Mouse (Mus musculus) adrenal gland, postnatal 14 days (tissue): ENCODE data around the gene Agap1. TPM values are rescaled to one million over a fixed set of nuclear protein-coding genes. Genes with fewer than 3 reads are reported as not detected.

ENCODE experiments used
- DNase-seq: peaks from one replicate; pipeline ENCODE4 v3.0.0; 2021; ENCODE audit warnings: mixed read lengths
- total RNA-seq: library from RNA; stranded (reverse); gene quantifications from 2 replicates; pipeline ENCODE4 v1.2.3, GENCODE M21; 2021

Gene Agap1
- total RNA-seq, 1 experiment from 2014 or later: 56.2 TPM

GRCm38 (mm10) chr1:89667387-89667786 lies 212.8 kb downstream of the Agap1 start:
- no peak for DNase-seq

GRCm38 (mm10) chr1:89668635-89669034 lies 214.0 kb downstream of the Agap1 start:
- no peak for DNase-seq

GRCm38 (mm10) chr1:89671110-89671787 lies 216.6 kb downstream of the Agap1 start:
- DNase-seq: no peak

- no peak for DNase-seq
Measured at GRCm38 (mm10) chr1:89673071-89673470, 218.5 kb downstream of the Agap1 start.

GRCm38 (mm10) chr1:89673686-89674085 lies 219.1 kb downstream of the Agap1 start:
- DNase-seq: no peak

GRCm38 (mm10) chr1:89674681-89675080 lies 220.1 kb downstream of the Agap1 start:
- no peak for DNase-seq

GRCm38 (mm10) chr1:89676411-89676810 lies 221.8 kb downstream of the Agap1 start:
- DNase-seq: peak; percentile 61

- no peak for DNase-seq
Measured at GRCm38 (mm10) chr1:89680673-89681072, 226.1 kb downstream of the Agap1 start.

GRCm38 (mm10) chr1:89688914-89689313 lies 234.3 kb downstream of the Agap1 start:
- peak; percentile 76 for DNase-seq

GRCm38 (mm10) chr1:89689544-89690212 lies 235.1 kb downstream of the Agap1 start:
- no peak for DNase-seq

GRCm38 (mm10) chr1:89691096-89691495 lies 236.5 kb downstream of the Agap1 start:
- no peak for DNase-seq

GRCm38 (mm10) chr1:89692420-89692819 lies 237.8 kb downstream of the Agap1 start:
- DNase-seq: no peak

GRCm38 (mm10) chr1:89694916-89695315 lies 240.3 kb downstream of the Agap1 start:
- no peak for DNase-seq

- peak; percentile 35 for DNase-seq
Measured at GRCm38 (mm10) chr1:89697241-89697640, 242.6 kb downstream of the Agap1 start.

GRCm38 (mm10) chr1:89700166-89700565 lies 245.6 kb downstream of the Agap1 start:
- DNase-seq: no peak

- no peak for DNase-seq
Measured at GRCm38 (mm10) chr1:89701162-89701730, 246.6 kb downstream of the Agap1 start.

GRCm38 (mm10) chr1:89703294-89703693 lies 248.7 kb downstream of the Agap1 start:
- DNase-seq: peak; percentile 59

GRCm38 (mm10) chr1:89705670-89706069 lies 251.1 kb downstream of the Agap1 start:
- no peak for DNase-seq

GRCm38 (mm10) chr1:89706862-89707261 lies 252.3 kb downstream of the Agap1 start:
- no peak for DNase-seq

- DNase-seq: no peak
Measured at GRCm38 (mm10) chr1:89707756-89708480, 253.3 kb downstream of the Agap1 start.

GRCm38 (mm10) chr1:89709824-89710223 lies 255.2 kb downstream of the Agap1 start:
- no peak for DNase-seq

GRCm38 (mm10) chr1:89713681-89714080 lies 259.1 kb downstream of the Agap1 start:
- peak; percentile 17 for DNase-seq
